Mouse (Mus musculus): ENCODE measurements around the gene Spata1. TPM values are rescaled to one million over a fixed set of nuclear protein-coding genes. Genes with fewer than 3 reads are reported as not detected.

Spata1 gene
- total and polyA plus RNA-seq, 2 experiments: 0.21 to 5.1 TPM

GRCm38 (mm10) chr3:146412008-146412407, 87.5 kb downstream of the Spata1 start:
- Histone ChIP-seq H3K27ac (replicated peaks; ENCODE audit: insufficient read depth, low read depth, low read length) (no peak overlapping the region), H3K4me3 (ENCODE audit: insufficient read depth, low read depth, low read length) (no peak overlapping the region), H3K27me3 (ENCODE audit: control insufficient read depth, insufficient read depth, low read length) (no peaks in the 10 kb centered on the region), H3K36me3 (ENCODE audit: control insufficient read depth, insufficient read depth, low read length) (no peaks in the 10 kb centered on the region), H3K4me1 (ENCODE audit: control insufficient read depth, insufficient read depth, low read length) (no peaks in the 10 kb centered on the region), H3K9ac (ENCODE audit: low read depth, low read length) (no peak overlapping the region), H3K79me2 (ENCODE audit: control insufficient read depth, insufficient read depth, low read length) (peaks cover 25% of the 10 kb centered on the region)
- 91% methylated on average over 2 of the region's 2 CpGs for WGBS
- TF ChIP-seq POLR2A (IDR thresholded peaks at IDR 0.05; ENCODE audit: extremely low read depth, insufficient read depth, low read length): no peak
- TF ChIP-seq CTCF (IDR thresholded peaks at IDR 0.05; ENCODE audit: low read depth, low read length): no peak
- no peak for DNase-seq (ENCODE audit: extremely low read depth, low read depth, low spot score)

- Histone ChIP-seq H3K27me3 (ENCODE audit: control insufficient read depth, insufficient read depth, low read length) (no peaks in the 10 kb centered on the region), H3K9ac (ENCODE audit: low read depth, low read length) (no peak overlapping the region), H3K4me1 (ENCODE audit: control insufficient read depth, insufficient read depth, low read length) (no peaks in the 10 kb centered on the region), H3K79me2 (ENCODE audit: control insufficient read depth, insufficient read depth, low read length) (peaks cover 29% of the 10 kb centered on the region), H3K4me3 (ENCODE audit: insufficient read depth, low read depth, low read length) (no peak overlapping the region), H3K27ac (replicated peaks; ENCODE audit: insufficient read depth, low read depth, low read length) (no peak overlapping the region), H3K36me3 (ENCODE audit: control insufficient read depth, insufficient read depth, low read length) (no peaks in the 10 kb centered on the region)
- WGBS: 94% methylated on average over 7 of the region's 7 CpGs
- no peak for DNase-seq (ENCODE audit: extremely low read depth, low read depth, low spot score)
- TF ChIP-seq POLR2A (IDR thresholded peaks at IDR 0.05; ENCODE audit: extremely low read depth, insufficient read depth, low read length): no peak
- no peak for TF ChIP-seq CTCF (IDR thresholded peaks at IDR 0.05; ENCODE audit: low read depth, low read length)
Observed at GRCm38 (mm10) chr3:146410114-146410513, 89.4 kb downstream of the Spata1 start.

Other genes starting within 250 kb of the Spata1 start
- 6.2 and 6.4 TPM in 2 replicates for gene Ssx2ip, start 95.1 kb downstream of the Spata1 start, total RNA-seq (2014; rRNA removed)
- gene Ssx2ip, start 95.1 kb downstream of the Spata1 start, polyA plus RNA-seq (2012; rRNA removed): 1.7 and 2.4 TPM in 2 replicates
- gene Ctbs, start 50.0 kb downstream of the Spata1 start, total RNA-seq (2014; rRNA removed): 19.5 and 20.0 TPM in 2 replicates
- gene Ctbs, start 50.0 kb downstream of the Spata1 start, polyA plus RNA-seq (2012; rRNA removed): 2.2 and 2.5 TPM in 2 replicates
- gene Gng5, start 54 bp upstream of the Spata1 start, total RNA-seq (2014; rRNA removed): 198 and 243 TPM in 2 replicates
- gene Gng5, start 54 bp upstream of the Spata1 start, polyA plus RNA-seq (2012; rRNA removed): 284 and 439 TPM in 2 replicates
- gene Rpf1, start 21.7 kb upstream of the Spata1 start, total RNA-seq (2014; rRNA removed): 22.0 and 25.0 TPM in 2 replicates
- 5.3 and 6.3 TPM in 2 replicates for gene Rpf1, start 21.7 kb upstream of the Spata1 start, polyA plus RNA-seq (2012; rRNA removed)
- 1,668 and 2,080 TPM in 2 replicates for gene Uox, start 70.7 kb upstream of the Spata1 start, total RNA-seq (2014; rRNA removed)
- 512 and 535 TPM in 2 replicates for gene Uox, start 70.7 kb upstream of the Spata1 start, polyA plus RNA-seq (2012; rRNA removed)
- 11.0 and 15.6 TPM in 2 replicates for gene Dnase2b, start 115.8 kb upstream of the Spata1 start, total RNA-seq (2014; rRNA removed)
- 6.2 and 6.6 TPM in 2 replicates for gene Dnase2b, start 115.8 kb upstream of the Spata1 start, polyA plus RNA-seq (2012; rRNA removed)
- gene 4930503B20Rik, start 151.6 kb upstream of the Spata1 start, total RNA-seq (2014; rRNA removed): not detected in 2 replicates
- gene 4930503B20Rik, start 151.6 kb upstream of the Spata1 start, polyA plus RNA-seq (2012; rRNA removed): not detected in 2 replicates
- gene Samd13, start 185.8 kb upstream of the Spata1 start, total RNA-seq (2014; rRNA removed): not detected in 2 replicates
- gene Samd13, start 185.8 kb upstream of the Spata1 start, polyA plus RNA-seq (2012; rRNA removed): 0.22 TPM in 1 of 2 replicates, not detected in the other

All from liver, adult 2 months (tissue).